Mouse (Mus musculus) testis, adult 2 months (tissue): ENCODE data around the gene Asic2.

Source experiments
- CTCF ChIP-seq: fragments of 200-500 bp; IDR thresholded peaks from 2 replicates; pipeline ENCODE4 v1.5.1; 2012; ENCODE audit warnings: low read depth, mild to moderate bottlenecking, inconsistent platforms, low read length, moderate library complexity; ENCODE audit not compliant: control insufficient read depth, insufficient read depth, insufficient replicate concordance
- POLR2A ChIP-seq: fragments of 200-500 bp; IDR thresholded peaks from 2 replicates; pipeline ENCODE4 v1.6.1; 2012; ENCODE audit warnings: low read depth, mild to moderate bottlenecking, inconsistent platforms, low read length, moderate library complexity; ENCODE audit not compliant: control insufficient read depth

DNA sequence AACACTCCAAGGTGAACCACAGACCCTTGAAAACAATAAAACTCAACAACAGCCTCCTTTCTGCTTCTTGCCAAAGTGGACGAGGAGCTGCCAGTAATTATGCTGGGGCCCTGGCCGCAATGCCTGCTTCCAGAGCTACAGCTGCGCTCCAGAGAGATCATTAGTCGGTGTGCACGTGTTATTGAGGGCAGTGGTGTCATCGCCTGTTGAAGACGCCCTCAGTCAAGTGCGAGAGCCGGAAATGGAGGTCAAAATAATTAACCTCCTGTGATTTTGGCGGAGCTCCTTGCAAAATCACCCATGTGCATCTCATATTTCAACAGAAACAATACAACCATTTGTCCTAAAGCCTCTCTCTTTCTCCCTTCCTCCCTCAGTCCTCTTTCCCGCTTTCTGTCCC, 13.9 kb upstream of the Asic2 start:
- TF ChIP-seq CTCF (no peak), POLR2A (no peak)
